Mouse (Mus musculus): ENCODE results near the gene Tmem135. TPM values are rescaled to one million over a fixed set of nuclear protein-coding genes. Genes with fewer than 3 reads are reported as not detected.

Tmem135 gene
- total and polyA plus RNA-seq, 3 experiments, result 7.4 to 33.9 TPM; not detected in 1

GRCm38 (mm10) chr7:89115633-89116032 lies 288.4 kb downstream of the Tmem135 start:
- H3K27me3 ChIP-seq (ENCODE audit: control insufficient read depth in 1 of 2, insufficient read depth in 2 of 2, low read length in 2 of 2), result no peaks in the 10 kb centered on the region; a peak in 1 of 4 replicates
- H3K9ac ChIP-seq (ENCODE audit: control insufficient read depth, low read depth, low read length, poor library complexity, severe bottlenecking), result no peak overlapping the region

GRCm38 (mm10) chr7:89106421-89106820 lies 297.6 kb downstream of the Tmem135 start:
- Histone ChIP-seq H3K9ac (ENCODE audit: control insufficient read depth, low read depth, low read length, poor library complexity, severe bottlenecking) (no peak overlapping the region), H3K36me3 (ENCODE audit: control insufficient read depth in 1 of 2, insufficient read depth in 2 of 2, low read length in 2 of 2) (no peaks in the 10 kb centered on the region), H3K27me3 (ENCODE audit: control insufficient read depth in 1 of 2, insufficient read depth in 2 of 2, low read length in 2 of 2) (no peaks in the 10 kb centered on the region), H3K4me3 (ENCODE audit: control insufficient read depth in 1 of 2, insufficient read depth in 1 of 2, low read depth in 2 of 2, low read length in 2 of 2) (no peak overlapping the region), H3K4me1 (ENCODE audit: control insufficient read depth in 1 of 2, insufficient read depth in 2 of 2, low read length in 2 of 2) (no peaks in the 10 kb centered on the region), H3K79me2 (ENCODE audit: control insufficient read depth, insufficient read depth, low read length, poor library complexity) (no peaks in the 10 kb centered on the region), H3K27ac (ENCODE audit: control insufficient read depth, low read depth, low read length) (no peak overlapping the region), H3K9me3 (replicated peaks; ENCODE audit: insufficient read depth, low read length) (no peaks in the 10 kb centered on the region)
- no peak for DNase-seq (ENCODE audit: low read depth, low spot score)
- TF ChIP-seq NELFE (IDR thresholded peaks at IDR 0.05; ENCODE audit: low read depth, low read length) (no peak), CHD2 (IDR thresholded peaks at IDR 0.05; ENCODE audit: low read length) (no peak), USF1 (IDR thresholded peaks at IDR 0.05; ENCODE audit: low read depth, low read length) (no peak), SIN3A (IDR thresholded peaks at IDR 0.05; ENCODE audit: low read length) (no peak), E2F4 (IDR thresholded peaks at IDR 0.05; ENCODE audit: borderline replicate concordance, low read depth, low read length) (no peak), TCF12 (IDR thresholded peaks at IDR 0.05; ENCODE audit: low read depth, low read length) (no peak), MYB (IDR thresholded peaks at IDR 0.05; ENCODE audit: low read depth, low read length) (no peak), BHLHE40 (IDR thresholded peaks at IDR 0.05; ENCODE audit: borderline replicate concordance, low read depth, low read length) (no peak), POLR2AphosphoS2 (IDR thresholded peaks at IDR 0.05; ENCODE audit: low read length) (no peak), TBP (IDR thresholded peaks at IDR 0.05; ENCODE audit: low read depth, low read length) (no peak), ELF1 (IDR thresholded peaks at IDR 0.05; ENCODE audit: low read depth, low read length) (no peak), RAD21 (IDR thresholded peaks at IDR 0.05; ENCODE audit: low read depth, low read length) (no peak), KAT2A (conservative IDR thresholded peaks at IDR 0.05; ENCODE audit: low read depth, low read length) (no peak), MAFK (IDR thresholded peaks at IDR 0.05; ENCODE audit: borderline replicate concordance, low read depth, low read length) (no peak), EP300 (IDR thresholded peaks at IDR 0.05; ENCODE audit: low read depth in 1 of 2, low read length in 2 of 2) (no peak), MAZ (IDR thresholded peaks at IDR 0.05; ENCODE audit: low read depth, low read length) (no peak), MAX (IDR thresholded peaks at IDR 0.05; ENCODE audit: low read length) (no peak), CHD1 (IDR thresholded peaks at IDR 0.05; ENCODE audit: low read depth, low read length) (no peak), GATA1 (IDR thresholded peaks at IDR 0.05; ENCODE audit: low read depth, low read length) (no peak), ZKSCAN1 (IDR thresholded peaks at IDR 0.05; ENCODE audit: low read depth, low read length) (no peak)

More at GRCm38 (mm10) chr7:89115633-89116032, 288.4 kb downstream of the Tmem135 start:
- Histone ChIP-seq H3K9me3 (replicated peaks; ENCODE audit: insufficient read depth, low read length) (no peaks in the 10 kb centered on the region), H3K27ac (ENCODE audit: control insufficient read depth, low read depth, low read length) (no peak overlapping the region), H3K4me1 (ENCODE audit: control insufficient read depth in 1 of 2, insufficient read depth in 2 of 2, low read length in 2 of 2) (no peaks in the 10 kb centered on the region), H3K4me3 (ENCODE audit: control insufficient read depth in 1 of 2, insufficient read depth in 1 of 2, low read depth in 2 of 2, low read length in 2 of 2) (no peak overlapping the region), H3K79me2 (ENCODE audit: control insufficient read depth, insufficient read depth, low read length, poor library complexity) (no peaks in the 10 kb centered on the region), H3K36me3 (ENCODE audit: control insufficient read depth in 1 of 2, insufficient read depth in 2 of 2, low read length in 2 of 2) (no peaks in the 10 kb centered on the region)
- DNase-seq (ENCODE audit: low read depth, low spot score), result no peak
- TF ChIP-seq UBTF (IDR thresholded peaks at IDR 0.05; ENCODE audit: borderline replicate concordance, insufficient read depth, low read depth, low read length) (no peak), ZNF384 (IDR thresholded peaks at IDR 0.05; ENCODE audit: low read depth, low read length) (no peak), CTCF (IDR thresholded peaks at IDR 0.05 in 2 of 3, conservative IDR thresholded peaks at IDR 0.05 in 1 of 3; ENCODE audit: control insufficient read depth in 1 of 3, insufficient read depth in 1 of 3, low read depth in 2 of 3, low read length in 3 of 3, poor library complexity in 1 of 3, severe bottlenecking in 1 of 3) (no peak), POLR2A (IDR thresholded peaks at IDR 0.05; ENCODE audit: control insufficient read depth in 1 of 2, insufficient read depth in 1 of 2, low read depth in 1 of 2, low read length in 2 of 2, poor library complexity in 1 of 2) (no peak), JUND (IDR thresholded peaks at IDR 0.05; ENCODE audit: low read depth, low read length) (no peak), ZMIZ1 (IDR thresholded peaks at IDR 0.05; ENCODE audit: low read depth, low read length) (no peak), ELF1 (IDR thresholded peaks at IDR 0.05; ENCODE audit: low read depth, low read length) (no peak), TCF12 (IDR thresholded peaks at IDR 0.05; ENCODE audit: low read depth, low read length) (no peak), USF2 (IDR thresholded peaks at IDR 0.05; ENCODE audit: borderline replicate concordance in 1 of 2, insufficient read depth in 1 of 2, low read depth in 1 of 2, low read length in 2 of 2) (no peak), POLR2AphosphoS5 (IDR thresholded peaks at IDR 0.05; ENCODE audit: borderline replicate concordance, low read depth, low read length) (no peak), KAT2A (conservative IDR thresholded peaks at IDR 0.05; ENCODE audit: low read depth, low read length) (no peak)
